Mouse (Mus musculus): ENCODE data around the gene Mier1. TPM values are rescaled to one million over a fixed set of nuclear protein-coding genes. Genes with fewer than 3 reads are reported as not detected.

Mier1 gene
- polyA plus RNA-seq, 1 experiment from 2014 or later, result 53.1 TPM

- H3K9ac ChIP-seq, result no peak overlapping the region
- no peaks in the 10 kb centered on the region for H3K4me1 ChIP-seq
- no peak for ATAC-seq (ENCODE audit: low FRiP score, low read depth)
- WGBS, result 91% methylated on average over 2 of the region's 2 CpGs
- no peak overlapping the region for H3K27ac ChIP-seq
- H3K4me2 ChIP-seq (replicated peaks), result no peak overlapping the region
- no peaks in the 10 kb centered on the region for H3K27me3 ChIP-seq
- H3K4me3 ChIP-seq, result no peak overlapping the region
- peaks cover 82% of the 10 kb centered on the region for H3K36me3 ChIP-seq
- no peaks in the 10 kb centered on the region for H3K9me3 ChIP-seq
Observed at GRCm38 (mm10) chr4:103203646-103204045, 89.5 kb downstream of the Mier1 start.

DNA sequence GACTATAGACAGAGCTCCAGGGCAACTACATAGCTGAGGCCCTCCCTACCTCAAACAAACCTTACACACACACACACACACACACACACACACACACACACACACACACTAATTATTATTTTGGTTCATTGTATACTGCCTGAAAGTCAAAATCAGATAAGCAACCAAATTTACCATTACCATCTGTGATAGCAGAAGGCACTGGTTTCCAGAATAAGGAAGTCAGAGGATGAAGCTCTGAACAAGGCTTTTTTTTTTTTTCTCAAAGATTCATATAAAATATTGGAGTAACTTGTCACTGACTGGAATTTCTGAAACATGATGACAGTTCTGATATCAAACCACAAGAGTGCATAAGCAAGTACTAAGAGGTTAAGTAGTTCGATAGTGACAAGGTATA, 94.4 kb downstream of the Mier1 start:
- peaks cover 68% of the 10 kb centered on the region for H3K36me3 ChIP-seq
- ATAC-seq (ENCODE audit: low FRiP score, low read depth), result no peak
- no peaks in the 10 kb centered on the region for H3K27me3 ChIP-seq
- H3K9ac ChIP-seq, result no peak overlapping the region
- H3K9me3 ChIP-seq, result no peaks in the 10 kb centered on the region
- H3K4me1 ChIP-seq, result peaks cover 15% of the 10 kb centered on the region
- H3K4me2 ChIP-seq (replicated peaks), result no peak overlapping the region
- WGBS, result 88% methylated on average over 1 of the region's 1 CpGs
- H3K4me3 ChIP-seq, result no peak overlapping the region
- no peak overlapping the region for H3K27ac ChIP-seq

- peak overlapping the region; percentile 99 for H3K9ac ChIP-seq
- WGBS, result 3% methylated on average over 30 of the region's 30 CpGs
- peak overlapping the region; percentile 76 for H3K4me2 ChIP-seq (replicated peaks)
- H3K27me3 ChIP-seq, result no peaks in the 10 kb centered on the region
- peak overlapping the region; percentile 99 for H3K27ac ChIP-seq
- peaks cover 37% of the 10 kb centered on the region for H3K4me1 ChIP-seq
- 0 out of 2 replicates have a peak, but pooled peaks have one; percentile 6 for ATAC-seq (ENCODE audit: low FRiP score, low read depth)
- H3K4me3 ChIP-seq, result peak overlapping the region; percentile 93
- peaks cover 21% of the 10 kb centered on the region for H3K36me3 ChIP-seq
- H3K9me3 ChIP-seq, result no peaks in the 10 kb centered on the region
Observed at GRCm38 (mm10) chr4:103213859-103214497, 99.8 kb downstream of the Mier1 start.

- ATAC-seq (ENCODE audit: low FRiP score, low read depth), result peak; percentile 69
- peaks cover 41% of the 10 kb centered on the region for H3K4me1 ChIP-seq
- peak overlapping the region; percentile 99 for H3K9ac ChIP-seq
- H3K4me2 ChIP-seq (replicated peaks), result peak overlapping the region; percentile 76
- no peaks in the 10 kb centered on the region for H3K9me3 ChIP-seq
- H3K27ac ChIP-seq, result peak overlapping the region; percentile 99
- peak overlapping the region; percentile 93 for H3K4me3 ChIP-seq
- peaks cover 15% of the 10 kb centered on the region for H3K36me3 ChIP-seq
- no peaks in the 10 kb centered on the region for H3K27me3 ChIP-seq
- WGBS, result under 1% methylated on average over 48 of the region's 48 CpGs
Observed at GRCm38 (mm10) chr4:103214498-103214924, 100.3 kb downstream of the Mier1 start.

Other genes starting within 250 kb of the Mier1 start
- 0.59 and 1.1 TPM in 2 replicates for gene Tctex1d1, start 135.8 kb upstream of the Mier1 start, polyA plus RNA-seq (2015; fragmentation: Nextera tagmentation; extraction: Ambion mirVana)
- gene Insl5, start 87.5 kb upstream of the Mier1 start, polyA plus RNA-seq (2015; fragmentation: Nextera tagmentation; extraction: Ambion mirVana), result not detected in 2 replicates
- gene Wdr78, start 165 bp downstream of the Mier1 start, polyA plus RNA-seq (2015; fragmentation: Nextera tagmentation; extraction: Ambion mirVana), result 3.7 and 3.8 TPM in 2 replicates
- 12.3 and 14.7 TPM in 2 replicates for gene Slc35d1, start 100.8 kb downstream of the Mier1 start, polyA plus RNA-seq (2015; fragmentation: Nextera tagmentation; extraction: Ambion mirVana)
- not detected in 2 replicates for gene 4921539E11Rik, start 176.5 kb downstream of the Mier1 start, polyA plus RNA-seq (2015; fragmentation: Nextera tagmentation; extraction: Ambion mirVana)
- 16.6 and 17.2 TPM in 2 replicates for gene Oma1, start 199.4 kb downstream of the Mier1 start, polyA plus RNA-seq (2015; fragmentation: Nextera tagmentation; extraction: Ambion mirVana)

All from limb, embryonic 13.5 days (tissue).